Mouse (Mus musculus): ENCODE measurements around the gene Jpt2. TPM values are rescaled to one million over a fixed set of nuclear protein-coding genes. Genes with fewer than 3 reads are reported as not detected.
A peak's percentile ranks its signal among the peaks of the same experiment; 100 is the strongest.

The Jpt2 gene
- polyA plus RNA-seq, 1 experiment from 2014 or later = 101 TPM

DNA sequence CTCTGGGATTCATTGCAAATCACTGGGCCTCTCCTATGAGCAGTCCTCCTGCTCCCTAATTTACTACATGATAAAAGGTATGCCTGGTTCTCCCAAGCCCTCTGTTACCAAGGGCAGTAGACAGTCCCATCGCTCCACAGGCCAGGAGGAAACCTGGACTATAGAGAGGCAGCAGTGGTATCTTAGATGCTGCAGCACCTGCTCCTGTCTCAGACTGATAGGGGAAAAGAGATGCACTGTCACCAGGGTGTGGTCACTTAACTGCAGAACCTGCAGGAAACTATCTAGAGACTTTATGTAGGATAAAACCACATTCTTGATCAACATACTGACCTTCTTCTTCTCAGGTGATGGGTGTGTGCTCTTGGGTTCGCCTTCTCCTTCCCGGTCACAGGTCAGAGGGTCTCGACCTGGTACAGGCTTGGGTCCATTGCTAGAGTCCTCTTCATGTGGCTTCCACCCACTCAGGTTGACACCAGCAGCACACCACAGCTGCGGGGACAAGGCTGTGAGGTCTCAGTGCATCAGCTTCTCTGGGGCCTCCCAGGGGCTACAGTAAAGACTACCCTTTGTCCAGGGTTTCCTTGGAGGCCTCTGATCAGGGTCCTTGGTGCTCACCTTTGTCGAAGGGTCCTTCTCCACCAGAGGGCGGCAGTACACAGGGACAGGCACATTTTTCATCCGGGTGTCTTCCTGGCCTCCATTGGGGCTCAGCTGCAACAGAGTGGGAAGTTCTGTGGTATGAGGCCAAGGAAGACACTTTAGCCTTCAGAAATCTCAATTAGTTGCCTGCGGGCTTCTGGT lies 57.6 kb downstream of the Jpt2 start:
- Histone ChIP-seq H3K9me3 (no peaks in the 10 kb centered on the region), H3K4me2 (no peak overlapping the region), H3K9ac (no peak overlapping the region), H3K4me1 (replicated peaks) (peaks cover 5% of the 10 kb centered on the region), H3K27ac (replicated peaks) (no peak overlapping the region), H3K27me3 (no peaks in the 10 kb centered on the region), H3K4me3 (no peak overlapping the region), H3K36me3 (peaks cover 97% of the 10 kb centered on the region)
- no peak for ATAC-seq (ENCODE audit: low FRiP score, low read depth)
- 67% methylated on average over 9 of the region's 9 CpGs for WGBS

DNA sequence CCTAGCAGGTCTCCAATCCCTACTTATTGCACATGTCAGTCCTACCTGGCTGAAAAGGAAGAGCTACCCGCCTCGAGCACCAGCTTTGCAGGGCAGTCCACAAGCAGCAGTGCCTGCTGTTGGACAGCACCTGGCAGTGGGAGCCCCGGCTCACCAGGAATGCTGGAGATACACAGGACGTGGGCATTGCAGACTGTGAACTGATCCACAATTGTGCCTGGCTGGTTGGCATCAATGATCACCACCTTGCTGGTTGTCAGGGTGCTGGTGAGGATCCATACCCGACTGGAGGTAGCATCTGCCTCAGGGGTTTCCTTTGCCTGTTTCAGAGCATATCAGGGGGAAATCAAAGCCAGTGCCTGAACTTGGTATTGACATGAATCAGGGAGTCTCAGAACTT lies 58.4 kb downstream of the Jpt2 start:
- no peak for ATAC-seq (ENCODE audit: low FRiP score, low read depth)
- no peak overlapping the region for H3K4me2 ChIP-seq
- H3K9me3 ChIP-seq = no peaks in the 10 kb centered on the region
- H3K4me3 ChIP-seq = no peak overlapping the region
- no peak overlapping the region for H3K27ac ChIP-seq (replicated peaks)
- H3K9ac ChIP-seq = no peak overlapping the region
- H3K4me1 ChIP-seq (replicated peaks) = peaks cover 13% of the 10 kb centered on the region
- peaks cover 94% of the 10 kb centered on the region for H3K36me3 ChIP-seq
- H3K27me3 ChIP-seq = no peaks in the 10 kb centered on the region
- WGBS = 96% methylated on average over 5 of the region's 5 CpGs

DNA sequence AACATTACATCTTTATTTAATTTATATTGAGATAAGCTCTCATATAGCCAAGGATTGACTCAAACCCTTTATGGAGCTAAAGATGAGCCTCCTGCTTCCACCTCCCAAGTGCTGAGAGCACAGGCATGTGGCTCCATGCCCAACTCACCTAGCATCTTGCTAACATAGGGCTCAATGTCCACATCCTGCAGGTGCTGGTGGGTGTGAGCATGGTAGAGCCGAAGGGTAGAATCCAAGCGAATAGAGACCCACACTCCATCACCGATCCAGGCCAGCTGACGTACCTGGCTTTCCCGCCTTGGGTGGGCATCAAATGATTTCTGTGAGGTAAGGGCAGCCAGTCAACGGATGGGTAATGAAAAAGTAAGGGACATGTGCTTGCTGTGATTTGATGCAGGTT lies 60.5 kb downstream of the Jpt2 start:
- 94% methylated on average over 6 of the region's 6 CpGs for WGBS
- H3K27ac ChIP-seq (replicated peaks) = no peak overlapping the region
- H3K4me2 ChIP-seq = no peak overlapping the region
- no peak overlapping the region for H3K4me3 ChIP-seq
- H3K27me3 ChIP-seq = no peaks in the 10 kb centered on the region
- no peak overlapping the region for H3K9ac ChIP-seq
- H3K9me3 ChIP-seq = no peaks in the 10 kb centered on the region
- no peak for ATAC-seq (ENCODE audit: low FRiP score, low read depth)
- peaks cover 73% of the 10 kb centered on the region for H3K36me3 ChIP-seq
- H3K4me1 ChIP-seq (replicated peaks) = peaks cover 29% of the 10 kb centered on the region

DNA sequence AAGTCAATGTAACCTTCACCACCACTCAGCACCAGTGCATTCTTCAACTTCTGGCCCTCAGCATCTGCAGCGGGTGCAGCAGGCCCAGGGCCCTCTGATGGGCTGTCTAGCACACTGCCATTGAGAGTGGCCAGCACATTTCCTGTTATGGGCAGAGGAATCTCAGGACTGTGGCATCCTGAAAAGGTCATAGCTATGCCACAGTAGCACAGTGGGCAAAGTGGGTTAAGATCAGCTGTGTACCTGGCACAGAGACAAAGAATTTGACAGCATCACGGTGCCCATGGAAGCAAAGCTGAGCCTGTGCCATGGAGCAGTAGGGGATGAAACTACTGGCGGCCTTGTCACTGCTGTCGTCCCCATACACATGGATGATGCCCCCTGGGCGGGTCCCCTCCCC lies 61.3 kb downstream of the Jpt2 start:
- no peak overlapping the region for H3K27ac ChIP-seq (replicated peaks)
- no peak overlapping the region for H3K9ac ChIP-seq
- H3K36me3 ChIP-seq = peaks cover 64% of the 10 kb centered on the region
- WGBS = 76% methylated on average over 5 of the region's 5 CpGs
- no peak overlapping the region for H3K4me3 ChIP-seq
- ATAC-seq (ENCODE audit: low FRiP score, low read depth) = no peak
- H3K27me3 ChIP-seq = no peaks in the 10 kb centered on the region
- peaks cover 32% of the 10 kb centered on the region for H3K4me1 ChIP-seq (replicated peaks)
- H3K9me3 ChIP-seq = no peaks in the 10 kb centered on the region
- H3K4me2 ChIP-seq = no peak overlapping the region

DNA sequence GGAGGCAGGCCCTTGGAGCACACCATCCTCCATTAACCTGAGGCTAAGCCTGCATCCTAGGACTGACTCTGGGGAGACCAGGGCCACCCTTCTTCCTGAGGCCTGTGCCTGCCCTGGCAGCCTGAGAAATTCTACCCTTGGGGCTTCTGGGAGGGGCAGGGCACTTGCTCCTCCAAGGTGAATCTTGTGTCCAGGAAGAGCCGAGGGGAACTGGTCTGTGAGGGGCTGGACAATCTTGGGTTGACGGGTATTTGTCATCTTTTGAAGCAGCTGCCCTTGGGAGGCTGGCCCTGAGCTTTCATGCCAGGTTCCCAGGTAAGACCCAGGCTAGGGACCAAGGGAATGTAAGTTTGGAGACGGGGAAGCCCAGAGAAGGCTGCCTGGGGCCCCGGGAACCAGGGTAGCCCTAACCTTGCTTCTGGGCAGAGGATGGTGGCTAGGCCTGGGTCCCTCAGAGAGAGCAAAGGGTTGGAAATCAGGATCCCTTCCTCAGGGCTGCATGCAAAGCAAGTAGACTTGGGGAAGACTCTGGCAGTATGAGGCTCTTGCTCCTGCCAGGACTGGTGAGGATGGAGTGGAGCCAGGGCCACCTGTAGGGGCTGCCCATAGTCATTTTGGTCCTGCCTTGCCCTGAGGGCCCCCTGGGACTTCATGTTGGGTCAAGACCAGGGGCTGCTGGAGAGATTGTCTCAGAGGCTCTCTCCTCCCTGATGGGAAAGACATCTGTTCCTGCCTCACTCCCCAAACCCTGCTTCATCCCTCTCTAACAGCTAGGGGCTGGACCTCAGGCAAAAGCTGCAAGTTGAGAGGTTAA lies 62.2 kb downstream of the Jpt2 start:
- no peaks in the 10 kb centered on the region for H3K27me3 ChIP-seq
- H3K27ac ChIP-seq (replicated peaks) = no peak overlapping the region

DNA sequence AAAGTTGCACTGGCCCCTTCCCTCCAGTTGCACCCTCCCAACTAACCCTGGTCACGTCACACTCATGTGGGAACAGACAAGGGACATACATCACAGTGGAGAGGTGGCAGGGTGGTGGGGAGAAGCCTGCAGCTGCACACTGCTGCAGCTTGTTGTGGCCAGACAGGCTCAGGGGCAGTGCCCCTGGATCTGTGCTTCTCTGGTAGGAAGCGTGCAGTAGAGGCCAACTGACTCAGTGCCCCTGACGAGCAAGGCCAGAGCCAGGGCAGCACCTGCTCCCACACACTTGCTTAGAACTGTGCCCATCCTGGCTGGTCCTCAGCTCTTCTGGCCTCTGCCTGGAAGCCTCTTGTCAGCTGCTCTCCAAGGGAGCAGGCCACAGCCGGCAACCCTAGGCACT lies 62.9 kb downstream of the Jpt2 start:
- ATAC-seq (ENCODE audit: low FRiP score, low read depth) = no peak
- 72% methylated on average over 4 of the region's 4 CpGs for WGBS
- peaks cover 60% of the 10 kb centered on the region for H3K36me3 ChIP-seq

More for the DNA sequence above, 62.2 kb downstream of the Jpt2 start:
- H3K4me2 ChIP-seq = 0 out of 2 replicates have a peak overlapping the region, but pooled peaks have one; percentile 97
- peak overlapping the region; percentile 82 for H3K4me3 ChIP-seq
- H3K36me3 ChIP-seq = peaks cover 60% of the 10 kb centered on the region
- WGBS = 78% methylated on average over 4 of the region's 4 CpGs
- peaks cover 41% of the 10 kb centered on the region for H3K4me1 ChIP-seq (replicated peaks)
- peak overlapping the region; percentile 87; the same call in 1 of the 2 replicates for H3K9ac ChIP-seq
- H3K9me3 ChIP-seq = no peaks in the 10 kb centered on the region
- no peak for ATAC-seq (ENCODE audit: low FRiP score, low read depth)

DNA sequence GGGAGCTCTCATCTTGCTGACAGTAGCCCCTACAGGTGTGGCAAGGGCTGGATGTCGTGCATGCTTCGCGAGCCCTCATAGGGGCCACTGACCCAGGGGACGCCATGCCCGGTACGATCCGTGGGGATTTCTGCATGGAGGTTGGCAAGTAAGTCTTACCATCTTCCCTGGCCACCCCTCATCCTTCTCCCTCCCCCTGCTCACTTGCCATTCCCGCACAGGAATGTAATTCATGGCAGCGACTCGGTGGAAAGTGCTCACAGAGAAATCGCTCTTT lies 63.6 kb downstream of the Jpt2 start:
- WGBS = 25% methylated on average over 11 of the region's 11 CpGs
- peaks cover 61% of the 10 kb centered on the region for H3K36me3 ChIP-seq
- peaks cover 46% of the 10 kb centered on the region for H3K4me1 ChIP-seq (replicated peaks)
- H3K9me3 ChIP-seq = no peaks in the 10 kb centered on the region
- ATAC-seq (ENCODE audit: low FRiP score, low read depth) = no peak
- peak overlapping the region; percentile 79 for H3K27ac ChIP-seq (replicated peaks)
- no peaks in the 10 kb centered on the region for H3K27me3 ChIP-seq
- peak overlapping the region; percentile 87 for H3K9ac ChIP-seq
- peak overlapping the region; percentile 82 for H3K4me3 ChIP-seq
- H3K4me2 ChIP-seq = peak overlapping the region; percentile 97

More for the DNA sequence above, 62.9 kb downstream of the Jpt2 start:
- Histone ChIP-seq H3K4me1 (replicated peaks) (peaks cover 46% of the 10 kb centered on the region), H3K27me3 (no peaks in the 10 kb centered on the region), H3K9ac (peak overlapping the region; percentile 87), H3K4me2 (peak overlapping the region; percentile 97), H3K9me3 (no peaks in the 10 kb centered on the region), H3K4me3 (peak overlapping the region; percentile 82), H3K27ac (replicated peaks) (no peak overlapping the region)

DNA sequence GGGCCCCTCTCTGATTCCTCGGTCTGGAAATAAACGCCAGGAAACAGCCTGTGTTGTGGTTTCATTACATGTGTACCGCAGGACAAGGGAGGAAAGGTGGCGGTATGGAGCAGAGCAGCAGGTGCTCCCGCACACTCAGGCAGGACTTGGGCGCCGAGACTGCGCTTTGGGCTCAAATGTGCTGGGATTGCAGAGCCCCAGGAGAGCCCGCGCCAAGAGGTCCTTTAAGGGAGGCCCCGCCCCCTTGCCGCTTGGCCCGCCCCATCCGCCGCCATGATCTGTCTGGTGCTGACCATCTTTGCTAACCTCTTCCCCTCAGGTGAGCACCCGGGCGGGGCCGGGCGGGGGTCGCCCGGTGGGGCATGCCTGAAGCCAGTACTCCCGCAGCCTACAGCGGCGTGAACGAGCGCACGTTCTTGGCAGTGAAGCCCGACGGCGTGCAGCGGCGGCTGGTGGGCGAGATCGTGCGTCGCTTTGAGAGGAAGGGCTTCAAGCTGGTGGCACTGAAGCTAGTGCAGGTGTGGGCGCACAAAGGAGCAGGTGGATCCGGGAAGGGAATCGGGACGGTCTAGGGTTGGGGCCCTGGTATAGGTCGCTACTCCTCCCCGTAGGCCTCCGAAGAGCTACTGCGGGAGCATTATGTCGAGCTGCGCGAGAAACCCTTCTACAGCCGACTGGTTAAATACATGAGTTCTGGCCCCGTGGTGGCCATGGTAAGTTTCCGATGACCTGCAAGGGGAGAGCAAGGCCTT lies 64.1 kb downstream of the Jpt2 start, which contains the start of gene Nme3:
Gene Nme3 (plus strand): TSS at position 260 of the 752 bp plus-strand sequence.
- peak; percentile 74 for ATAC-seq (ENCODE audit: low FRiP score, low read depth)
- H3K4me2 ChIP-seq = peak within 1 kb of the TSS; percentile 97
- under 1% methylated on average over 50 of the region's 50 CpGs for WGBS

DNA sequence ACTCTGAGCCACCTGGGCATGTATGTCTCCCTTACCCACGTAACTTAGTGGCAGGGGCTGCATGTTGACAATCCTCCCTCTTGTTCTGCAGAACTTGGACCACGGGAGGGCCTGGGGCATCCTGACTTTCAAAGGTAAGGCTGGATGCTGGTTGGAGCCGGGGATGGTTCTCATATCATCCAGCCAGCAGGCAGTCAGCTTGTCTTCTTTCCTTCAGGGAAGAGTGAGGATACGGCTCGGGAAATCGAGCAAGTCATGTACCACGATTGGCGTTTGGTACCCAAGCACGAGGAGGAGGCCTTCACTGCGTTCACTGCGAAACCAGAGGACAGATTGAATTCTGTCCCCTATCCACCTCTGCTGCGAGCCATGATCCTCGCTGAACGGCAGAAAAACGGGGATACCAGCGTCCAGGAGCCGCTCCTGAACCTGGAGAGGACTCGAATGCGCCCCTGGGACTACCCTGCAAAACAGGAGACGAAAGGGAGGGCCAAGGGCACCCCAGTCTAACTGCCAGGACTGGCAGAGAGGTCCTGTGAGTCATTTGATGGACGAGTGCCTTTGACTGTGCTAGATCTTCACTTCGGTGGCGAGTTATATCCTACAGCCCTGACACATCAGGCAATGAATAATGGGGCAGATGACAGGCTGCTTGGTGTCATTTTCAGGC lies 64.8 kb downstream of the Jpt2 start:
- Histone ChIP-seq H3K4me3 (peak overlapping the region; percentile 82), H3K9ac (peak overlapping the region; percentile 87), H3K36me3 (peaks cover 60% of the 10 kb centered on the region), H3K4me1 (replicated peaks) (peaks cover 46% of the 10 kb centered on the region), H3K27ac (replicated peaks) (peak overlapping the region; percentile 79), H3K9me3 (no peaks in the 10 kb centered on the region), H3K4me2 (peak overlapping the region; percentile 97), H3K27me3 (no peaks in the 10 kb centered on the region)
- ATAC-seq (ENCODE audit: low FRiP score, low read depth) = no peak
- WGBS = 14% methylated on average over 23 of the region's 23 CpGs

More for the DNA sequence above, 64.1 kb downstream of the Jpt2 start, which contains the start of gene Nme3:
- H3K9me3 ChIP-seq = no peaks in the 10 kb centered on the region
- H3K4me3 ChIP-seq = peak within 1 kb of the TSS; percentile 82
- H3K36me3 ChIP-seq = peaks cover 60% of the 10 kb centered on the region
- peak within 1 kb of the TSS; percentile 87 for H3K9ac ChIP-seq
- no peaks in the 10 kb centered on the region for H3K27me3 ChIP-seq
- peak within 1 kb of the TSS; percentile 79 for H3K27ac ChIP-seq (replicated peaks)
- H3K4me1 ChIP-seq (replicated peaks) = peaks cover 46% of the 10 kb centered on the region

DNA sequence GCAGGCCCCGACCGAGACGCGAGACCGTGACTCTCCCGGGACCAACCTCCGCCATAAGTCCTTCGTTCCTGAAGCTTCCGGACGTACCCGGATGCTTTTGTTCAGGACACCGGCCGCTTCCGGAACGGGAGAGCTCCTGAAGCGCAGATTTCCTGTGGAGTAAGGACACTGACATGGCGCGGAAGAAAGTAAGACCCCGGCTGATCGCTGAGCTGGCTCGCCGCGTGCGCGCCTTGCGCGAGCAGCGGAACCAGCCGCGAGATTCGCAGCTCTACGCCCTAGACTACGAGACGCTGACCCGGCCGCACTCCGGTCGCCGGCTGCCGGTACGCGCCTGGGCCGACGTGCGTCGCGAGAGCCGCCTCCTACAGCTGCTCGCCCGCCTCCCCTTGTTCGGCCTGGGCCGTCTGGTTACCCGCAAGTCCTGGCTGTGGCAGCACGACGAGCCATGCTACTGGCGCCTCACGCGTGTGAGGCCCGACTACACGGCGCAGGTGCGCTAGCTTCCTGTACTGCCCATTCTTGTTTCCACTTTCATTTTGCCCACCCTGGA lies 65.4 kb downstream of the Jpt2 start, which contains the start of the genes Eme2 and Mrps34:
Gene Eme2 (minus strand): TSS at position 93 of the 553 bp plus-strand sequence.
Gene Mrps34 (plus strand): TSS at position 122 of the 553 bp plus-strand sequence.
- peak; percentile 73 for ATAC-seq (ENCODE audit: low FRiP score, low read depth)
- Histone ChIP-seq H3K9ac (peak within 1 kb of the TSS; percentile 87), H3K9me3 (no peaks in the 10 kb centered on the region), H3K27me3 (no peaks in the 10 kb centered on the region), H3K4me1 (replicated peaks) (peaks cover 46% of the 10 kb centered on the region), H3K4me2 (peak within 1 kb of the TSS; percentile 97), H3K4me3 (peak within 1 kb of the TSS; percentile 82), H3K36me3 (peaks cover 59% of the 10 kb centered on the region), H3K27ac (replicated peaks) (peak within 1 kb of the TSS; percentile 79)
- WGBS = 0% methylated on average over 62 of the region's 62 CpGs

Measured in hindbrain, embryonic 15.5 days (tissue).